Mouse (Mus musculus) megakaryocyte, embryonic 14.5 days (primary cell): ENCODE results near the gene Prss45.

Source experiments
- FLI1 ChIP-seq: IDR thresholded peaks from 2 replicates; pipeline ENCODE4 v1.6.1; 2012; ENCODE audit warnings: low read length, inconsistent platforms, mixed read lengths
- GATA1 ChIP-seq: IDR thresholded peaks from 3 replicates; pipeline ENCODE4 v1.6.1; 2012; ENCODE audit warnings: mixed read lengths, low read length, inconsistent platforms, borderline replicate concordance

- TF ChIP-seq FLI1 (no peak), GATA1 (no peak)
Observed at GRCm38 (mm10) chr9:110888935-110889334, 54.5 kb downstream of the Prss45 start.
